Mouse (Mus musculus) liver, embryonic 13.5 days (tissue): Measurements from ENCODE around the gene Lzts3. TPM values are rescaled to one million over a fixed set of nuclear protein-coding genes. Genes with fewer than 3 reads are reported as not detected.
A peak's percentile ranks its signal among the peaks of the same experiment; 100 is the strongest.

Experiments used
- ATAC-seq: fragments of 200-750 bp; cut with Nextera tagmentation; 2 replicates; pipeline ENCODE4 v1.8.0; 2017; ENCODE audit warnings: low read depth, mild to moderate bottlenecking, moderate number of reproducible peaks, moderate library complexity
- DNase-seq: peaks from one replicate; pipeline ENCODE4 v3.0.0; 2022
- H3K27ac ChIP-seq: fragments of 300-500 bp; sonication (generic); 2 replicates; pipeline ENCODE4 v1.5.1; 2015; ENCODE audit warnings: moderate library complexity, mild to moderate bottlenecking, inconsistent platforms
- H3K27me3 ChIP-seq: fragments of 300-500 bp; sonication (generic); 2 replicates; pipeline ENCODE4 v1.6.1; 2015; ENCODE audit warnings: mild to moderate bottlenecking, inconsistent platforms
- H3K36me3 ChIP-seq: fragments of 300-500 bp; sonication (generic); 2 replicates; pipeline ENCODE4 v1.6.1; 2015; ENCODE audit warnings: mild to moderate bottlenecking, inconsistent platforms
- H3K4me1 ChIP-seq: fragments of 300-500 bp; sonication (generic); replicated peaks from 2 replicates; pipeline ENCODE4 v1.6.1; 2015; ENCODE audit warnings: inconsistent platforms
- H3K4me2 ChIP-seq: fragments of 300-500 bp; sonication (generic); 2 replicates; pipeline ENCODE4 v1.6.1; 2015; ENCODE audit warnings: inconsistent platforms, mild to moderate bottlenecking, moderate library complexity
- H3K4me3 ChIP-seq: fragments of 300-500 bp; sonication (generic); replicated peaks from 2 replicates; pipeline ENCODE4 v1.5.1; 2015; ENCODE audit warnings: mild to moderate bottlenecking, inconsistent platforms
- H3K9ac ChIP-seq: fragments of 300-500 bp; sonication (generic); 2 replicates; pipeline ENCODE4 v1.6.1; 2015; ENCODE audit warnings: mild to moderate bottlenecking, inconsistent platforms
- H3K9me3 ChIP-seq: fragments of 300-500 bp; sonication (generic); replicated peaks from 2 replicates; pipeline ENCODE4 v1.6.1; 2016; ENCODE audit warnings: inconsistent platforms
- WGBS: fragments of 180-500 bp; shearing (Covaris S2); methylation state at CpG from one replicate; pipeline ENCODE4 v1.1.7; 2015; ENCODE audit not compliant: insufficient replicate concordance; 5-methylcytosine and 5-hydroxymethylcytosine counted together
- polyA plus RNA-seq: library from polyadenylated mRNA; unstranded; fragments of >200 nt; fragmentation: Nextera tagmentation; extraction: Ambion mirVana; gene quantifications from 2 replicates; pipeline ENCODE4 v1.2.1, GENCODE M21; 2015

Gene Lzts3
- polyA plus RNA-seq, 1 experiment from 2014 or later = 0.95 TPM

DNA sequence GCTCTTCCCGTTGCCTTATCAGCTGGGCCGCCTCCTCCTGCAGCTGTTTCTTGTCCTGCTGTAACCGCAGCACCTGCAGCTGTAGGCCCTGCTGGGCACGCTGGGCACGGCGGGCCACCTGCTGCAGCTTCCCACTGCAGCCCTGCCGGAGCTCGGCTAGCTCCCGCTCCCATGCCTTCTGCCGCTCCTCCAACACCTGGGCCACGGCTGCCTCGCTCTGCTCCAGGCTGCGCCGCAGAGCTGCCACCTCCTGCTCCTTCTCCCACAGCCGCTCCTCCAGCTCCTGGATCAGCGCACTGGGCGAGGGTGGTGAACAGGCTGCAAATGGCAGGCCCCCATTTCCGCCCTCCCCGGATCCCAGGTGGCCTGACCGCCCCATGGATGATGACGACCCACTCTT is 6.8 kb downstream of the Lzts3 start:
- peaks cover 85% of the 10 kb centered on the region for H3K27me3 ChIP-seq
- H3K9me3 ChIP-seq = no peaks in the 10 kb centered on the region
- peak overlapping the region; percentile 36; the same call in 1 of the 2 replicates for H3K9ac ChIP-seq
- 12% methylated on average over 21 of the region's 21 CpGs for WGBS
- peak overlapping the region; percentile 25 for H3K4me3 ChIP-seq
- H3K27ac ChIP-seq = no peak overlapping the region
- DNase-seq (no peak), ATAC-seq (peak; percentile 37; the same call in 1 of the 2 replicates)
- no peaks in the 10 kb centered on the region for H3K36me3 ChIP-seq
- H3K4me2 ChIP-seq = peak overlapping the region; percentile 58
- H3K4me1 ChIP-seq = peaks cover 31% of the 10 kb centered on the region

DNA sequence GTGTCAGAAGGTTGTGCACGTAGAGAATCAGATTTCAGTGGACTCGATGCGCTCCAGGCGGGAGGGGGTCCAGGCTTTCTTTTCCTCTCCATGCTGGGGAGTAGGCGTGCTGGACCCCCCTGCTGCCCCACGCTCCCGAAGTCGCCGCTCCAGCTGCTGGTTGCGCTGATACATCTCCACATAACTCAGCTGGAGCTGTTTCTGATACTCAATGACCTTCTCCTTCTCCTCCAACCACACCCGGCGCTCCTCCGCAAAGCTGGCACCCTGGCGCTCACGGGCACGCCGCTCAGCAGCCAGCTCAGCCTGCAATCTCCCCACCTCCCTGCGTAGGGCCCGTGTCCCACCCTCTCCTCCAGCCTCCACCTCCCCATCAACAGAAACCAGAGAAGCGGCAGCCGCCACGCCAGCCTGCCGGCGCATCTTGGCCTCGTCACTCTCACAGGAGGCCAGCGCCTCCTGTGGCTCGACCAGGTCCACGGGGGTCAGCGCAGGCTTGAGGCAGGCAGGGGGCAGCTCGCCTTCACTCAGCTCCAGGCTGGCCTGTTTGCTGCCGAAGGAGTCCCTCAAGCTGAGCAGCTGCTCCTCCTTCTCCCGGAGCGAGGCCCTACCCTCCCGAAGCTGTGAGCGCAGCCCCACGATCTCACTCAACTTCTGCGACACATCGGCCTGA is 7.7 kb downstream of the Lzts3 start:
- Histone ChIP-seq H3K4me3 (peak overlapping the region; percentile 41), H3K4me1 (peaks cover 31% of the 10 kb centered on the region), H3K9me3 (no peaks in the 10 kb centered on the region), H3K36me3 (no peaks in the 10 kb centered on the region), H3K4me2 (peak overlapping the region; percentile 58), H3K27me3 (peaks cover 76% of the 10 kb centered on the region), H3K9ac (peak overlapping the region; percentile 29; the same call in 1 of the 2 replicates), H3K27ac (no peak overlapping the region)
- DNase-seq = no peak
- ATAC-seq = no peak
- 5% methylated on average over 38 of the region's 38 CpGs for WGBS

DNA sequence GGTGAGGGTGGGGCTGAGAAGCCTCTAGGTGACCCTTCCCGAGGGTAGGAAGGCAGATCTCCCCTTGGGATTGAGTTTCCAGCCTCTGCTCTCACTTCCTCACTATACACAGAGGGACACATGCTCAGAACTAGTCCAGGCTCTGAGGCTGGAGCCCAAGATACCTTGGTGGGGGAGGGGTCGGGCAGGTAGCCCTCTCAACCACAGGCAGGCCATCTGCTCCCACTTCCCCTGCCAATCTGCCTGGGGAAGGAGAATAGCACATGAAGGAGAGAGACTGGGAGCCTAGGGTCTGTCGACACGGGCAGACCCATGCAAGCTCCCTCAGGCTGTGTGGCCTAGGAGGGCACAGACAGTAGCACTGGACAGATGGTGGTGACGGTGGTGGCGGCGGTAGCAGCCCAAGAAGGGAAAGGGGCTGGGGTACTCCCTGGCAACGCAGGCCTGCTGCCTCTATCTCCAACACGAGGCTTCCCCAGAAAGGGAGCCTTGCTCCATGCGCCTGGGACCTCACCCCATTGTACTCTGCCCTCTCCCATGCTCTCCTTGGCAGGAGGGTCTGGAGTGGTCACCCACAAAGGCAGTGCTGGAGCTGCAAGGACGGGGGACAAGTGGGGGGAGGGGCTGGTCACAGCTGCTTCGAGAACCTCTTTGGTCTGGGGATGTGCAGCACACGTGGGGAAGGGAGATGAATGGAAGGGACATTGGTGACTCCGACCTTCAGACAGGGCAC is 8.4 kb downstream of the Lzts3 start:
- no peaks in the 10 kb centered on the region for H3K36me3 ChIP-seq
- 21% methylated on average over 11 of the region's 14 CpGs for WGBS
- DNase-seq = no peak
- ATAC-seq = no peak
- H3K9ac ChIP-seq = no peak overlapping the region; the same call in 1 of the 2 replicates
- no peaks in the 10 kb centered on the region for H3K9me3 ChIP-seq
- H3K4me2 ChIP-seq = peak overlapping the region; percentile 58; the same call in 1 of the 2 replicates
- peak overlapping the region; percentile 41 for H3K4me3 ChIP-seq
- H3K27me3 ChIP-seq = peaks cover 70% of the 10 kb centered on the region
- no peak overlapping the region for H3K27ac ChIP-seq
- H3K4me1 ChIP-seq = peaks cover 31% of the 10 kb centered on the region

DNA sequence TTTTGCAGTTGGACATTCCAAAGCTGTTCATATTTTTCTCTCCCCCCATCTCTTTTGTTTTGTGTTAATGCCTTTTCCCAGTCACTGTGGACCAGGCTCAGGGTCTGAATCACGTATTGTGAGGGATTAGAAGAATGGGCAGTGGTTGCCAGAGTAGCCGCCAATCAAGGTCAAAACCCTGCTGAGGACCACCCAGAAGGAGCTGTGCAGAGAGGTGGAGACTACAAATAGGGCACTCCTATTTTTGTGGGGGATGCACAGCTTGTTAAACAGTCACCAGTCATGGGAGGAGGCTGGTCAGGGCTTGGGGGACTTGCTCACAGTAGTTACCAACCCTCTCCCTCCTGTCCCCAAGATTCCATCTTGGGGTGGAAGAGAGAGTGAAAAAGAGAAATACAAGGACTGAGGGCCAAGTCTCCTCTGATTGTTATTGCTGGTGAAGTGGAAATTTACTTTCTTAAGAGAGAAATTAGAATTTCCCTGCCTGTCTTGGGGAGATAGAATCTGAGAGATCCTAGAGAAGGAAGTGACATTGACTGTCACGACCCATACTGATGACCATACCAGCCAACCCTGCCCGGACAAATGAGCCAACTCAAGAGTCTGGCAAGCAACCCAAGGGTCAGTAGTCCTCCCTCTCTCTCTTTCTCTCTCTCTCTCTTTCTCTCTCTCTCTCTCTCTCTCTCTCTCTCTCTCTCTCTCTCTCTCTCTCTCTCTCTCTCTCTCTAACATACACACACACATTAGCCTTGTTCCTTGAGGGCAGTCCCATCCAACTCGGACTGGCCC is 9.5 kb downstream of the Lzts3 start:
- WGBS = 47% methylated on average over 5 of the region's 5 CpGs
- no peak for ATAC-seq
- Histone ChIP-seq H3K27ac (no peak overlapping the region), H3K4me3 (no peak overlapping the region), H3K36me3 (peaks cover 2% of the 10 kb centered on the region; the same call in 1 of the 2 replicates), H3K9ac (no peak overlapping the region), H3K4me1 (peaks cover 35% of the 10 kb centered on the region), H3K4me2 (no peak overlapping the region), H3K9me3 (no peaks in the 10 kb centered on the region), H3K27me3 (peaks cover 59% of the 10 kb centered on the region)
- DNase-seq = no peak

DNA sequence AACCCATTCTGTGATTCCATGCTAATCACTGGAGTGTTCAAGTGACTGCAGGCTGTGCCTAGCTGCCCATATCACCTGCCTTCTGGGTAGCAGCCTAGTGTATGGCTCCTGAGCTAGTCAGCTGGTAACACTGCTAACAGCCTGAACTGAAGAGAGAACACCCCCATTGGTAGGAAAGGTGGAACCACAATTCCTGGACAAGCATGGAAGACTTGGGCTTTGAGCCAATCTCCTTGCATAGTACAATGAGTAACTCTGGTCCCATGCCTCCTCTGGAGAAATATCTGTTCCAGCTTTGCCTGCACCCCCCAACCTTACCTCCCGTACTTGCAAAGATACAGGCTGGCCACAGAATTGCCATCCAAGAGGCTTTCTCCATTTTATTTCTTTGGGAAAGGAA is 10.2 kb downstream of the Lzts3 start:
- Histone ChIP-seq H3K27me3 (peaks cover 53% of the 10 kb centered on the region), H3K4me2 (no peak overlapping the region), H3K27ac (no peak overlapping the region), H3K9ac (no peak overlapping the region), H3K9me3 (no peaks in the 10 kb centered on the region), H3K4me3 (no peak overlapping the region), H3K4me1 (peaks cover 37% of the 10 kb centered on the region), H3K36me3 (peaks cover 9% of the 10 kb centered on the region)
- WGBS = 54% methylated on average over 1 of the region's 1 CpGs
- ATAC-seq = no peak
- DNase-seq = no peak

DNA sequence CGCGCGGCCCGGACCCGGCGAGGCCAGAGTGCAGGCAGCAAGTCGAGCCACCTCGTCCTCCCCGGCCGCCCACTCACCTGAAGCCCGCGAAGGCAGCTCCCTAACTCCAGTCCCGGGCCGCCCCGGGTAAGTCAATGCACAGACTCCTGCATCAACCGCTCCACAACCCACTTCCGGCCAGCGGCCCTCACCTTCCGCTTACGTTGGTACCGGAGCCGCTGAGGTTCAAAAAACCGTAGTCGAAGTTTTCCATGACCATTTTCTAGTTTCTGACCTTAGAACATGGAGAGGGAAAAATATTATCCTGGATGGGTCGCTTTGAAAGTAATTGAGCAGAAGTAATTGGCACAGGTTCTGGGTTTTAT is 12.8 kb downstream of the Lzts3 start, which contains the start of the genes Fastkd5 and Ubox5:
TSS of gene Fastkd5 (minus strand) at position 189 of the 365 bp plus-strand sequence.
TSS of gene Ubox5 (minus strand) at position 200 of the 365 bp plus-strand sequence.
- peak within 1 kb of the TSS; percentile 74 for H3K4me3 ChIP-seq
- ATAC-seq (peak; percentile 88), DNase-seq (peak; percentile 75)
- no peaks in the 10 kb centered on the region for H3K9me3 ChIP-seq
- H3K36me3 ChIP-seq = peaks cover 31% of the 10 kb centered on the region
- peak within 1 kb of the TSS; percentile 69 for H3K27ac ChIP-seq
- H3K9ac ChIP-seq = peak within 1 kb of the TSS; percentile 85
- WGBS = under 1% methylated on average over 25 of the region's 25 CpGs
- H3K27me3 ChIP-seq = peaks cover 27% of the 10 kb centered on the region
- H3K4me2 ChIP-seq = peak within 1 kb of the TSS; percentile 87
- peaks cover 24% of the 10 kb centered on the region for H3K4me1 ChIP-seq

DNA sequence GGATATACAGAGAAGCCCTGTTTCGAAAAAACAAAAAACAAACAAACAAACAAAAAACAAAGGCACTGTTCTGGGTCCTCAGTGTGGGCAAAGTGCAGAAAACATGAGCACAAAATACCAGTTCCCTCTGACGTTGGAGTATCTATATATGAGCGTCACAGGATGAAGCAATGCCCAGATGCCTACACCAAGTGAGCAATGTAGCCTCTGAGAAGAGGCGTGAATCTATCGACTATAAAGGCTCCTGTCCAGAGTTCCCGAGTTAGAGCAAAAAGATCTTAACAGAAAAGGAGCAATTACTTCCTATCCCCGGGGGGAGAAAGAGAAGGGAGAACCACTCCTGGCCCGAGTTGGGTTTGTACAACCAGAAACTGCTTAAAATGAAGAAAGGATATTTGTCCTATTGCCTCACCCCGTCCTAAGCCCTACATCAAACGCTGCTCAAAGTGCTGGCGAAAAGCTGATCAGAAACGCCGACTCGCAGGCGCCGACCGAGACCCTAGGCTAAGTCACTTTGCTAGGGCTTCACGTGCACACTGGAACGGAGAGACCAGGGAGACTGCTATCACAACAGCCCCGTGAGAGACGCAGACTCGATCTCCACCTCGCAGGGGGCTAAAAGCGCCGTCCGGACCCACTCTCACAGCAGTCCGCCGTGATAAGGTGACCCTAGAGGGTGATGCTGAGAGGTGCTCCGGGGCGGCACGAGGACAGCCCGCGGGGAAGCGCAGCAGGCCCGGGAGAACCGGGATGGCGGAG is 13.3 kb downstream of the Lzts3 start:
- Histone ChIP-seq H3K4me3 (peak overlapping the region; percentile 74), H3K27ac (peak overlapping the region; percentile 69), H3K36me3 (peaks cover 34% of the 10 kb centered on the region), H3K9me3 (no peaks in the 10 kb centered on the region), H3K27me3 (peaks cover 21% of the 10 kb centered on the region), H3K4me2 (peak overlapping the region; percentile 87), H3K4me1 (peaks cover 19% of the 10 kb centered on the region), H3K9ac (peak overlapping the region; percentile 85)
- DNase-seq (no peak), ATAC-seq (peak; percentile 74)
- WGBS = under 1% methylated on average over 37 of the region's 37 CpGs

DNA sequence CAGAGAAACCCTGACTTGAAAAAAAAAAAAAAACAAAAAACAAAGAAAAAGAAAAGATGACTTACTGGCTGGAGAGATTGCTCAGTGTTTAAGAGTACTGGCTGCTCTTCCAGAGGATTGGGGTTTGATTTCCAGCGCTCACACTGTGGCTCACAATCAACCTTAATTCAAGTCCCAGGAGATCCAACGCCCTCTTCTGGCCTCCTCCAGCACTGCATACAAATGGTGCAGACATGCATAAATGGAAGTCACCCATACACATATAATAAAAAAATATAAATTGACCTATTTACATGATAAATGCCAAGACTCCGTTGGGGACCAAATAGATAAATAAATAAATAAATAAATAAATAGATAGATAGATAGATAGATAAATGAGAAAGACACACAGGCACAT is 14.2 kb downstream of the Lzts3 start:
- Histone ChIP-seq H3K9ac (peak overlapping the region; percentile 85; the same call in 1 of the 2 replicates), H3K4me3 (peak overlapping the region; percentile 74), H3K4me2 (peak overlapping the region; percentile 87), H3K27ac (no peak overlapping the region), H3K27me3 (peaks cover 13% of the 10 kb centered on the region), H3K9me3 (no peaks in the 10 kb centered on the region), H3K4me1 (peaks cover 19% of the 10 kb centered on the region), H3K36me3 (peaks cover 39% of the 10 kb centered on the region)
- WGBS = 53% methylated on average over 3 of the region's 3 CpGs
- ATAC-seq (no peak), DNase-seq (no peak)

DNA sequence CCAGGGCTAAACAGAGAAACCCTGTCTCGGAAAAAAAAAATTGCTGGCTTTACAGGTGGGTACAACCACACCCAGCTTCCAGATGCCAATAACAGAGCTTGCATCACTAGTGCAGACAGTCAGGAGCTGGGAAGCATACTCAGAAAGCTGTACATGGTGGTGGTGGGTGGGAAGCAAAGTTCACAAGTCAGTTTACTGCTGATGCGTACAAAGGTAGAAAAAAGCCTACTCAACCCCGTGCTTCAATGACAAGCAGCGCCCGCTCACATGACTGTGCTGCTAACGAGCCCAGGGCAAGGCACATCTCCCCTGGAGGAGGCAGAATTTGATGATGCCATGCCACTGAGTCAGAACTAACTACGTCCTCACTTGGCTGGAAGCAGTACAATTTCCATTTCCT is 23.6 kb downstream of the Lzts3 start:
- H3K27me3 ChIP-seq = no peaks in the 10 kb centered on the region
- peaks cover 65% of the 10 kb centered on the region for H3K36me3 ChIP-seq
- 78% methylated on average over 7 of the region's 7 CpGs for WGBS

DNA sequence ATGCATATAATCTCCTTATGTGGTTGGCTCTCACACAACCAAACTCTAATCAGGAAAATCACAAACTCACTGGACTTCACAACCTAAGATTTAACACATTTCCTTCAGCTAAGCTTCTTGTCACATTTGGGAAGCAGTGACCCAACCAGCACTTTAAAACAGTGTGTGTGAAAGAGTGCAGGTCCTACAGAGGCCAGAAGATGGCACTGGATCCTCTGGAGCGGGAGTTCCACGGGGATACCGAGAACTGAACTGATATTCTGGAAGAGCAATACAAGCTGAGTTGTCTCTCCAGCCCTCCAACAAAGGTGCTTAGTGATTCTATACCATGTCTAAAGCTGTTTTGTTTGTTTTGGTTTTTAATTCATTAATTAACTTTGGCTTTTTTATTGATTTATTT is 29.5 kb downstream of the Lzts3 start:
- WGBS = 50% methylated on average over 3 of the region's 3 CpGs
- DNase-seq (no peak), ATAC-seq (no peak)

More for the DNA sequence above, 23.6 kb downstream of the Lzts3 start:
- no peak overlapping the region for H3K4me3 ChIP-seq
- DNase-seq = no peak
- no peaks in the 10 kb centered on the region for H3K9me3 ChIP-seq
- no peak for ATAC-seq
- no peak overlapping the region for H3K4me2 ChIP-seq
- peaks cover 2% of the 10 kb centered on the region; the same call in 1 of the 2 replicates for H3K4me1 ChIP-seq
- no peak overlapping the region for H3K27ac ChIP-seq
- H3K9ac ChIP-seq = no peak overlapping the region

More for the DNA sequence above, 29.5 kb downstream of the Lzts3 start:
- Histone ChIP-seq H3K9ac (no peak overlapping the region), H3K27me3 (no peaks in the 10 kb centered on the region), H3K27ac (no peak overlapping the region), H3K4me1 (0 out of 2 replicates have a peak, but pooled peaks cover 4% of the 10 kb centered on the region), H3K36me3 (peaks cover 26% of the 10 kb centered on the region), H3K4me2 (no peak overlapping the region), H3K4me3 (no peak overlapping the region), H3K9me3 (no peaks in the 10 kb centered on the region)
